Mouse (Mus musculus): ENCODE data around the gene Nr2f6. TPM values are rescaled to one million over a fixed set of nuclear protein-coding genes. Genes with fewer than 3 reads are reported as not detected.

Gene Nr2f6
- 57.2 and 61.9 TPM in 2 replicates for polyA plus RNA-seq (2014; fragmentation: Nextera tagmentation; extraction: Ambion mirVana)

GRCm38 (mm10) chr8:71381421-71381970, at the start of gene Nr2f6:
Gene Nr2f6, minus strand, starts transcription at chr8:71381960.
- Histone ChIP-seq H3K9ac (ENCODE audit: low read depth, low read length) (peak within 1 kb of the TSS; percentile 79), H3K9me3 (ENCODE audit: control insufficient read depth, low read length) (no peaks in the 10 kb centered on the region), H3K4me2 (ENCODE audit: low read depth, low read length) (peak within 1 kb of the TSS; percentile 99), H3K36me3 (ENCODE audit: control insufficient read depth, insufficient read depth, low read length) (peaks cover 14% of the 10 kb centered on the region), H3K4me1 (ENCODE audit: control insufficient read depth, insufficient read depth, low read length) (peaks cover 27% of the 10 kb centered on the region), H3K4me3 (ENCODE audit: low read depth, low read length) (peak within 1 kb of the TSS; percentile 77), H3K27me3 (replicated peaks; ENCODE audit: control insufficient read depth, insufficient read depth, low read length) (no peaks in the 10 kb centered on the region), H3K27ac (replicated peaks; ENCODE audit: low read depth, low read length) (peak within 1 kb of the TSS; percentile 88)
- ATAC-seq (ENCODE audit: low read depth): peak; percentile 44
- peak; percentile 75 for DNase-seq (ENCODE audit: low spot score)
- 0% methylated on average over 20 of the region's 89 CpGs for WGBS

GRCm38 (mm10) chr8:71422121-71422520, 40.4 kb upstream of the Nr2f6 start:
- ATAC-seq (ENCODE audit: low read depth): no peak
- Histone ChIP-seq H3K27ac (replicated peaks; ENCODE audit: low read depth, low read length) (no peak overlapping the region), H3K36me3 (ENCODE audit: control insufficient read depth, insufficient read depth, low read length) (no peaks in the 10 kb centered on the region), H3K9me3 (ENCODE audit: control insufficient read depth, low read length) (no peaks in the 10 kb centered on the region), H3K9ac (ENCODE audit: low read depth, low read length) (no peak overlapping the region), H3K27me3 (replicated peaks; ENCODE audit: control insufficient read depth, insufficient read depth, low read length) (no peaks in the 10 kb centered on the region), H3K4me3 (ENCODE audit: low read depth, low read length) (no peak overlapping the region), H3K4me1 (ENCODE audit: control insufficient read depth, insufficient read depth, low read length) (no peaks in the 10 kb centered on the region), H3K4me2 (ENCODE audit: low read depth, low read length) (no peak overlapping the region)
- DNase-seq (ENCODE audit: low spot score): no peak

GRCm38 (mm10) chr8:71411535-71412273, 29.9 kb upstream of the Nr2f6 start:
- H3K9me3 ChIP-seq (ENCODE audit: control insufficient read depth, low read length): no peaks in the 10 kb centered on the region
- DNase-seq (ENCODE audit: low spot score): peak; percentile 13
- H3K4me2 ChIP-seq (ENCODE audit: low read depth, low read length): no peak overlapping the region
- H3K9ac ChIP-seq (ENCODE audit: low read depth, low read length): no peak overlapping the region
- H3K36me3 ChIP-seq (ENCODE audit: control insufficient read depth, insufficient read depth, low read length): peaks cover 27% of the 10 kb centered on the region
- H3K27me3 ChIP-seq (replicated peaks; ENCODE audit: control insufficient read depth, insufficient read depth, low read length): no peaks in the 10 kb centered on the region
- no peaks in the 10 kb centered on the region for H3K4me1 ChIP-seq (ENCODE audit: control insufficient read depth, insufficient read depth, low read length)
- WGBS: 49% methylated on average over 11 of the region's 11 CpGs
- no peak overlapping the region for H3K4me3 ChIP-seq (ENCODE audit: low read depth, low read length)
- no peak for ATAC-seq (ENCODE audit: low read depth)
- no peak overlapping the region for H3K27ac ChIP-seq (replicated peaks; ENCODE audit: low read depth, low read length)

- Histone ChIP-seq H3K9ac (ENCODE audit: low read depth, low read length) (no peak overlapping the region), H3K27me3 (replicated peaks; ENCODE audit: control insufficient read depth, insufficient read depth, low read length) (no peaks in the 10 kb centered on the region), H3K36me3 (ENCODE audit: control insufficient read depth, insufficient read depth, low read length) (peaks cover 29% of the 10 kb centered on the region), H3K9me3 (ENCODE audit: control insufficient read depth, low read length) (no peaks in the 10 kb centered on the region), H3K27ac (replicated peaks; ENCODE audit: low read depth, low read length) (no peak overlapping the region), H3K4me1 (ENCODE audit: control insufficient read depth, insufficient read depth, low read length) (peaks cover 6% of the 10 kb centered on the region; the same call in 1 of the 2 replicates), H3K4me3 (ENCODE audit: low read depth, low read length) (no peak overlapping the region), H3K4me2 (ENCODE audit: low read depth, low read length) (no peak overlapping the region)
- 85% methylated on average over 4 of the region's 4 CpGs for WGBS
- DNase-seq (ENCODE audit: low spot score): no peak
- no peak for ATAC-seq (ENCODE audit: low read depth)
Observed at GRCm38 (mm10) chr8:71408231-71408630, 26.5 kb upstream of the Nr2f6 start.

GRCm38 (mm10) chr8:71407441-71407840, 25.7 kb upstream of the Nr2f6 start:
- 95% methylated on average over 8 of the region's 14 CpGs for WGBS
- no peaks in the 10 kb centered on the region for H3K27me3 ChIP-seq (replicated peaks; ENCODE audit: control insufficient read depth, insufficient read depth, low read length)
- peak overlapping the region; percentile 69; the same call in 1 of the 2 replicates for H3K4me3 ChIP-seq (ENCODE audit: low read depth, low read length)
- H3K9ac ChIP-seq (ENCODE audit: low read depth, low read length): 0 out of 2 replicates have a peak overlapping the region, but pooled peaks have one; percentile 73
- peaks cover 6% of the 10 kb centered on the region; the same call in 1 of the 2 replicates for H3K4me1 ChIP-seq (ENCODE audit: control insufficient read depth, insufficient read depth, low read length)
- peaks cover 33% of the 10 kb centered on the region for H3K36me3 ChIP-seq (ENCODE audit: control insufficient read depth, insufficient read depth, low read length)
- peak overlapping the region; percentile 98; the same call in 1 of the 2 replicates for H3K4me2 ChIP-seq (ENCODE audit: low read depth, low read length)
- no peak for ATAC-seq (ENCODE audit: low read depth)
- H3K27ac ChIP-seq (replicated peaks; ENCODE audit: low read depth, low read length): no peak overlapping the region
- H3K9me3 ChIP-seq (ENCODE audit: control insufficient read depth, low read length): no peaks in the 10 kb centered on the region
- no peak for DNase-seq (ENCODE audit: low spot score)

GRCm38 (mm10) chr8:71406099-71407015, 24.6 kb upstream of the Nr2f6 start:
- H3K27me3 ChIP-seq (replicated peaks; ENCODE audit: control insufficient read depth, insufficient read depth, low read length): no peaks in the 10 kb centered on the region
- peaks cover 33% of the 10 kb centered on the region for H3K36me3 ChIP-seq (ENCODE audit: control insufficient read depth, insufficient read depth, low read length)
- peak overlapping the region; percentile 69 for H3K4me3 ChIP-seq (ENCODE audit: low read depth, low read length)
- H3K4me2 ChIP-seq (ENCODE audit: low read depth, low read length): peak overlapping the region; percentile 98
- no peaks in the 10 kb centered on the region for H3K9me3 ChIP-seq (ENCODE audit: control insufficient read depth, low read length)
- under 1% methylated on average over 40 of the region's 55 CpGs for WGBS
- H3K4me1 ChIP-seq (ENCODE audit: control insufficient read depth, insufficient read depth, low read length): peaks cover 6% of the 10 kb centered on the region; the same call in 1 of the 2 replicates
- ATAC-seq (ENCODE audit: low read depth) (peak; percentile 84), DNase-seq (ENCODE audit: low spot score) (peak; percentile 68)
- H3K9ac ChIP-seq (ENCODE audit: low read depth, low read length): peak overlapping the region; percentile 73
- H3K27ac ChIP-seq (replicated peaks; ENCODE audit: low read depth, low read length): peak overlapping the region; percentile 63; the same call in 1 of the 2 replicates

GRCm38 (mm10) chr8:71405401-71406098, 23.8 kb upstream of the Nr2f6 start, which contains the start of gene Ankle1:
Gene Ankle1, plus strand, starts transcription at chr8:71406010.
- DNase-seq (ENCODE audit: low spot score) (peak; percentile 95), ATAC-seq (ENCODE audit: low read depth) (peak; percentile 93)
- no peaks in the 10 kb centered on the region for H3K9me3 ChIP-seq (ENCODE audit: control insufficient read depth, low read length)
- no peaks in the 10 kb centered on the region for H3K27me3 ChIP-seq (replicated peaks; ENCODE audit: control insufficient read depth, insufficient read depth, low read length)
- peak within 1 kb of the TSS; percentile 98 for H3K4me2 ChIP-seq (ENCODE audit: low read depth, low read length)
- peak within 1 kb of the TSS; percentile 63 for H3K27ac ChIP-seq (replicated peaks; ENCODE audit: low read depth, low read length)
- peak within 1 kb of the TSS; percentile 69 for H3K4me3 ChIP-seq (ENCODE audit: low read depth, low read length)
- H3K36me3 ChIP-seq (ENCODE audit: control insufficient read depth, insufficient read depth, low read length): peaks cover 36% of the 10 kb centered on the region
- peak within 1 kb of the TSS; percentile 73 for H3K9ac ChIP-seq (ENCODE audit: low read depth, low read length)
- H3K4me1 ChIP-seq (ENCODE audit: control insufficient read depth, insufficient read depth, low read length): peaks cover 6% of the 10 kb centered on the region; the same call in 1 of the 2 replicates
- 20% methylated on average over 27 of the region's 33 CpGs for WGBS

- Histone ChIP-seq H3K4me1 (ENCODE audit: control insufficient read depth, insufficient read depth, low read length) (peaks cover 6% of the 10 kb centered on the region; the same call in 1 of the 2 replicates), H3K4me3 (ENCODE audit: low read depth, low read length) (no peak overlapping the region), H3K9ac (ENCODE audit: low read depth, low read length) (no peak overlapping the region), H3K27ac (replicated peaks; ENCODE audit: low read depth, low read length) (no peak overlapping the region), H3K27me3 (replicated peaks; ENCODE audit: control insufficient read depth, insufficient read depth, low read length) (no peaks in the 10 kb centered on the region), H3K9me3 (ENCODE audit: control insufficient read depth, low read length) (no peaks in the 10 kb centered on the region), H3K36me3 (ENCODE audit: control insufficient read depth, insufficient read depth, low read length) (peaks cover 40% of the 10 kb centered on the region), H3K4me2 (ENCODE audit: low read depth, low read length) (peak overlapping the region; percentile 98)
- 87% methylated on average over 9 of the region's 9 CpGs for WGBS
- ATAC-seq (ENCODE audit: low read depth) (no peak), DNase-seq (ENCODE audit: low spot score) (no peak)
Observed at GRCm38 (mm10) chr8:71404951-71405351, 23.2 kb upstream of the Nr2f6 start.
